Mouse (Mus musculus) kidney, adult 2 months (tissue): ENCODE data around the gene Tbc1d19.

Source experiments
- CTCF ChIP-seq: fragments of 200-500 bp; conservative IDR thresholded peaks from 2 replicates; pipeline ENCODE4 v1.5.1; 2011; ENCODE audit warnings: low read depth, mild to moderate bottlenecking, control low read depth, low read length, moderate library complexity, mixed read lengths; ENCODE audit not compliant: insufficient read depth, insufficient read length
- POLR2A ChIP-seq: fragments of 200-500 bp; IDR thresholded peaks from one replicate; pipeline ENCODE4 v1.6.1; 2011; ENCODE audit warnings: low read depth, low read length, control low read depth

DNA sequence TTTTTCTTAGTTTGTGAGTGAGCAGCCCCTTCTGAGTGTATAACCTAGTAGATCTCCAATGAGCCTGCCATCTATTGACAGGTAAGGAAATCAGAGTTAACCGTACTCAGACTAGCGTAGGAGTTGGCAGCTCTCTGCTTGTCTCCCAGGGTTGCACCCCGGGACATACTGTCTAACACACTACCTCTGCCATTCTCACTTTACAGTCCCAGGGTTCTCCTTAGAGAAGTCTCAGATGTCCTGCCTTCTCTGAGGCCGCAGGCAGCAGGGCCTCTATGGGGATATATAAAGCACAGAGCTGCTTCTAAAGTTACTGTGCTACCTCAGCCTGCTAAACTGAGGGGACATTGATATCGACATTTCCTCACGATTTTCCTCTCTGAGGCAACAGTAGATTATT, 56.6 kb downstream of the Tbc1d19 start:
- no peak for TF ChIP-seq CTCF
- TF ChIP-seq POLR2A: no peak
